Comparison of ENCODE assay signal across 9 mouse cellular contexts in the genomic region with DNA sequence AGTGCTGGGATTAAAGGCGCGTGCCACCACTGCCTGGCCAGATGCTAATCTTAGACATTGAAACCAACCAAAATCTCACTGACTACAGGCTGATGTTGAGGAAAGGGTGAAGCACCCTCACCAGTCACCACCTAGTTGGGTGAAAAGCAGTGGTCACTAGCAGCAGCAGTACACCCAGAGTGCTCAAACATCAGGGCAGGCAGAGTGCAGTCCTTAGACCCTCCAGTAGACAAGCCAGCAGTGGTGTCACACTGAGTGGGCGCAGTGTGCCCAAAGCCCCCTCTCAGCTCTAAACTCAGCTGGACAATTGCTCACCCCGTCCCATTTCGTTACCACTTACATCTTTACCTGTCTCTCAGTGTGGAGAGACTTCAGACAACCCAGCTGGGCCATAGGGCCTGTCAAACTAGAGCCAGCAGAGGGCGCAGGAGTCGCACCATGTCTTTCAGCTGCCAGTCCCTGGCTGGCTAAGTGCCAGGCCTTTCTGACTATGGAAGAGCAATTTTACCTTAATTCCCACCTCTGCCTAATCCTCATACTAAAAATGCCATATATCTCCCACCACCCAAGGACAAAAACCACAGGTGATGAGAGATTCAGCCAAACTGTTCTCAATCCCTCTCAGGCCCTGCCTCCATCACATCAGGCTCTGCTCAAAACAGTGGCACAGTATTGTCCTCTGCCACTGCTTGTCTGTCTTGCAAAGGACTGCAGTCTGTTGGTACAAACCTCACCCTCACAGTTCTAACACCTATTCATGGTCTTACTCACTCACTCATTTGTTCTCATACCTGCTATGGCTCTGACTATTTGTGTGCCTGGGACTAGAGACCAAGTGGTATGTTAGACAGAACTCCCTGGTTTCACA. TPM values are rescaled to one million over a fixed set of nuclear protein-coding genes. Genes with fewer than 3 reads are reported as not detected.
DNase-seq lines count a peak whose midpoint lies in the region; ATAC-seq and TF ChIP-seq lines count a peak whose summit lies in the region.
"Had no signal": no experiment of that assay in that cellular context is flagged by ENCODE, and none has a peak within 500 bp of the region (broad histone marks: within the 10 kb centered on the region; RNA-seq: fewer than 3 reads in every experiment).

No protein-coding gene starts in this region.

- H3K4me2 ChIP-seq in liver, embryonic 12.5 days = no peak overlapping the region
- H3K4me2 ChIP-seq: heart, embryonic 13.5 days had no signal

- H3K4me3 ChIP-seq in C2C12 (ENCODE audit: insufficient read depth, poor library complexity, severe bottlenecking) = no peak overlapping the region
- no peak overlapping the region for H3K4me3 ChIP-seq in liver, embryonic 12.5 days
- H3K4me3 ChIP-seq: heart, embryonic 13.5 days had no signal

- no peak overlapping the region for H3K9ac ChIP-seq in liver, embryonic 12.5 days
- H3K9ac ChIP-seq: heart, embryonic 13.5 days had no signal

- no peak overlapping the region for H3ac ChIP-seq in C2C12 (ENCODE audit: control insufficient read depth, insufficient read length, low read depth)

- H3K4me1 ChIP-seq in liver, embryonic 12.5 days = no peaks in the 10 kb centered on the region
- H3K4me1 ChIP-seq: heart, embryonic 13.5 days had no signal

- peak; percentile 50 for TF ChIP-seq CTCF in C2C12 (IDR thresholded peaks at IDR 0.05; ENCODE audit: control insufficient read depth, insufficient read depth, insufficient read length)

- no peaks in the 10 kb centered on the region for H3K79me3 ChIP-seq in C2C12 (ENCODE audit: low read depth)

- H3K9me3 ChIP-seq in liver, embryonic 12.5 days (replicated peaks) = no peaks in the 10 kb centered on the region
- H3K9me3 ChIP-seq: heart, embryonic 13.5 days had no signal

- H3K36me3 ChIP-seq in C2C12 (ENCODE audit: control insufficient read depth, insufficient read depth) = peaks cover 68% of the 10 kb centered on the region
- H3K36me3 ChIP-seq in liver, embryonic 12.5 days = peaks cover 83% of the 10 kb centered on the region

- ATAC-seq in liver, embryonic 12.5 days = peak; percentile 31; the same call in 1 of the 2 replicates

- no peaks in the 10 kb centered on the region for H3K27me3 ChIP-seq in C2C12 (ENCODE audit: control insufficient read depth, insufficient read depth, insufficient read length)
- H3K27me3 ChIP-seq in liver, embryonic 12.5 days (replicated peaks) = no peaks in the 10 kb centered on the region
- H3K27me3 ChIP-seq: heart, embryonic 13.5 days had no signal

- WGBS in liver, embryonic 12.5 days (ENCODE audit: insufficient replicate concordance) = 73% methylated on average over 7 of the region's 7 CpGs

- no peak overlapping the region for H3K27ac ChIP-seq in liver, embryonic 12.5 days
- H3K27ac ChIP-seq: heart, embryonic 13.5 days had no signal

- H3K79me2 ChIP-seq in C2C12 (ENCODE audit: control insufficient read depth, insufficient read depth) = no peaks in the 10 kb centered on the region

- peak; percentile 84 for DNase-seq in adrenal gland, adult 2 months
- DNase-seq in embryo, embryonic 10.5 days (ENCODE audit: low spot score) = peak; percentile 64
- DNase-seq in gastrocnemius, postnatal 25 days = peak; percentile 47
- DNase-seq in kidney, postnatal 10 days = peak; percentile 93
- peak; percentile 73 for DNase-seq in ovary, postnatal 14 days (ENCODE audit: low spot score)
- peak; percentile 18 to 72 for DNase-seq in thymus, postnatal 10 days (ENCODE audit: low spot score in 2 of 2)

TF ChIP-seq in C2C12, 6 proteins besides CTCF, POLR2A, EP300 and RAD21:
- no peak for TF ChIP-seq FOSL1 (IDR thresholded peaks at IDR 0.05; ENCODE audit: insufficient read depth, low read length, poor library complexity, severe bottlenecking)
- TF ChIP-seq MAX (IDR thresholded peaks at IDR 0.05) = no peak
- TF ChIP-seq USF1 (IDR thresholded peaks at IDR 0.05; ENCODE audit: low read depth) = no peak
- no peak for TF ChIP-seq MYOD1 (IDR thresholded peaks at IDR 0.05; ENCODE audit: control insufficient read depth, insufficient read length, low read depth)
- TF ChIP-seq CEBPB (IDR thresholded peaks at IDR 0.05; ENCODE audit: low read depth) = no peak
- no peak for TF ChIP-seq MYOG (IDR thresholded peaks at IDR 0.05; ENCODE audit: control insufficient read depth, extremely low read depth, insufficient read length)

RNA-seq across cellular contexts. Expression of a gene that starts 41.3 kb away (rescaled TPM):
- polyA plus RNA-seq in C2C12 (2012; fragmentation: generic; extraction: Trizol) = not detected
- 1 to 10 TPM in 1 of 2 experiments, under 1 TPM in 1; 0.81 to 1.4 TPM for total RNA-seq in adrenal gland, adult 2 months (2021)
- polyA plus RNA-seq in adrenal gland, adult 2 months (2012; rRNA removed) = 0.09 and 0.31 TPM in 2 replicates
- total RNA-seq in gastrocnemius, postnatal 25 days (2021) = not detected
- polyA plus RNA-seq in liver, embryonic 12.5 days (2016; fragmentation: Nextera tagmentation; extraction: Ambion mirVana) = 2.4 and 2.5 TPM in 2 replicates

RNA-seq across cellular contexts. Expression of a gene that starts 46.7 kb away (rescaled TPM):
- polyA plus RNA-seq in C2C12 (2012; fragmentation: generic; extraction: Trizol) = 4.4 TPM
- total RNA-seq in adrenal gland, adult 2 months (2021) = 10 to 100 TPM in 1 of 2 experiments, 1 to 10 TPM in 1; 8.4 to 11.3 TPM
- polyA plus RNA-seq in adrenal gland, adult 2 months (2012; rRNA removed) = 6.6 and 7.1 TPM in 2 replicates
- total RNA-seq in gastrocnemius, postnatal 25 days (2021) = 1 to 10 TPM; 6.6 to 8.8 TPM
- polyA plus RNA-seq in liver, embryonic 12.5 days (2016; fragmentation: Nextera tagmentation; extraction: Ambion mirVana) = 6.4 TPM in 2 replicates
